Mouse (Mus musculus): ENCODE results near the gene Cep112. TPM values are rescaled to one million over a fixed set of nuclear protein-coding genes. Genes with fewer than 3 reads are reported as not detected.

Cep112 gene
- polyA plus RNA-seq (2015; fragmentation: Nextera tagmentation; extraction: Ambion mirVana), result 4.6 and 5.2 TPM in 2 replicates

DNA sequence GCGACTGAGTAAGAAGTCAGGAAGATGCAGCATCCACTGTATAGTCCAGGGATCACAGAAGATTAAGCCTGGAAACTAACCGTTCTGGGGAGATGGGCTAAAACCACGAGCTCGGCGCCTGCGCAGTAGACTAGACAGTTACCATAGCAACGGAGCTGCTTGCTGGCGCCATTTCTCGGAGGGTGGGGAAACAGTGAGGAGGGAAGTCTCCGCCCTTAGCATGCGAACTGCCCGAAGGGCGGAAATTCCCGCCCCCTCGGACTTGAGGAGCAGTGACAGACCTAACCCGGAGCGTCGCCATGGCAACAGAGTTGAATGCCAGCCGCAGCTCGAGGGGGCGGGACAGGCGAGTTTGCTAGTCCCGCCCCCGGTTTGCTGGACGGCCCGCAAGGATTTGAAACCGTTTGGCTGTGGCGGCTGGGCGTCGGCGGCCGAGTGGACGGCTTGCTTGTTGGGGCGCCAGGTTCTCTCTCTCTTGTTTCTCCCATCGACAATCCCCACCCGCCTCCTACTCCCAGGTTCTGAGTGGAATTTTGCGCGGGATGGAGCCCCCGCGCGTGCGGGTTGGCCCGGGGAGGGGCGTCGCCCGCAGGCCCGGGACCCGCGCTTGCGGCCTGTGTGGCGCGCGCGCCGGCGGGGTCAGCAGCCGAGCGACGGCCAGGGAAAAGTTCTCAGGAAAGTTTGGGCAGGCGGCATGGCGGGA lies at the start of gene Cep112:
Gene Cep112, plus strand, starts transcription at position 304 of the 703 bp plus-strand sequence.

Other genes starting within 250 kb of the Cep112 start
- gene Apoh, start 81.8 kb upstream of the Cep112 start, polyA plus RNA-seq (2015; fragmentation: Nextera tagmentation; extraction: Ambion mirVana), result 1.0 and 4.1 TPM in 2 replicates
- gene Prkca, start 81.3 kb upstream of the Cep112 start, polyA plus RNA-seq (2015; fragmentation: Nextera tagmentation; extraction: Ambion mirVana), result 7.9 and 13.0 TPM in 2 replicates

Measured in urinary bladder, postnatal 0 days (tissue).